Mouse (Mus musculus) MEL (cell line): ENCODE data around the gene Dhrs7b. TPM values are rescaled to one million over a fixed set of nuclear protein-coding genes. Genes with fewer than 3 reads are reported as not detected.

Experiments
- DNase-seq: peaks from one replicate; pipeline ENCODE4 v3.0.0; 2011; ENCODE audit warnings: low read depth, low spot score
- H3K27ac ChIP-seq: 2 replicates; pipeline ENCODE4 v1.5.1; 2012; ENCODE audit warnings: low read depth, mild to moderate bottlenecking, control low read depth, low read length, moderate library complexity; ENCODE audit not compliant: control insufficient read depth
- H3K27me3 ChIP-seq, 2 experiments: fragments of 150-350 bp in 1 of 2; sonication (generic) in 1 of 2; 2 replicates each; pipeline ENCODE4 v1.6.1; 2012; ENCODE audit warnings: low read length in 2 of 2, mild to moderate bottlenecking in 2 of 2, improper control_type of control experiment in 1 of 2, moderate library complexity in 1 of 2; ENCODE audit not compliant: insufficient read depth in 2 of 2, control insufficient read depth in 1 of 2
- H3K36me3 ChIP-seq, 2 experiments: 2 replicates each; pipeline ENCODE4 v1.6.1; 2012 to 2014; ENCODE audit warnings: low read length in 2 of 2, improper control_type of control experiment in 1 of 2, inconsistent platforms in 1 of 2, mild to moderate bottlenecking in 1 of 2; ENCODE audit not compliant: insufficient read depth in 2 of 2, control insufficient read depth in 1 of 2
- H3K4me1 ChIP-seq, 2 experiments: fragments of 150-350 bp in 1 of 2; sonication (generic) in 1 of 2; 2 replicates each; pipeline ENCODE4 v1.6.1; 2012; ENCODE audit warnings: low read length in 2 of 2, improper control_type of control experiment in 1 of 2, mild to moderate bottlenecking in 1 of 2; ENCODE audit not compliant: insufficient read depth in 2 of 2, control insufficient read depth in 1 of 2
- H3K4me3 ChIP-seq, 2 experiments: fragments of 150-350 bp in 1 of 2; sonication (generic) in 1 of 2; 2 replicates each; pipeline ENCODE4 v1.5.1; 2012; ENCODE audit warnings: low read depth in 2 of 2, low read length in 2 of 2, mild to moderate bottlenecking in 2 of 2, moderate library complexity in 2 of 2, control low read depth in 1 of 2, improper control_type of control experiment in 1 of 2; ENCODE audit not compliant: control insufficient read depth in 1 of 2, insufficient read depth in 1 of 2
- H3K79me2 ChIP-seq: 2 replicates; pipeline ENCODE4 v1.6.1; 2012; ENCODE audit warnings: mild to moderate bottlenecking, low read length, moderate library complexity; ENCODE audit not compliant: control insufficient read depth, poor library complexity, insufficient read depth
- H3K9ac ChIP-seq: 2 replicates; pipeline ENCODE4 v1.6.1; 2012; ENCODE audit warnings: low read depth, mild to moderate bottlenecking, control low read depth, low read length, moderate library complexity; ENCODE audit not compliant: control insufficient read depth, poor library complexity, severe bottlenecking
- H3K9me3 ChIP-seq: fragments of 150-350 bp; sonication (generic); replicated peaks from 2 replicates; pipeline ENCODE4 v1.6.1; 2012; ENCODE audit warnings: mild to moderate bottlenecking, low read length, improper control_type of control experiment, moderate library complexity; ENCODE audit not compliant: insufficient read depth
- BHLHE40 ChIP-seq: IDR thresholded peaks from 2 replicates; pipeline ENCODE4 v1.6.1; 2012; ENCODE audit warnings: low read depth, mild to moderate bottlenecking, inconsistent platforms, low read length, improper control_type of control experiment, borderline replicate concordance
- CHD1 ChIP-seq: IDR thresholded peaks from 2 replicates; pipeline ENCODE4 v1.6.1; 2012; ENCODE audit warnings: low read depth, mild to moderate bottlenecking, inconsistent platforms, low read length, improper control_type of control experiment
- CHD2 ChIP-seq: IDR thresholded peaks from 2 replicates; pipeline ENCODE4 v1.6.1; 2011; ENCODE audit warnings: low read length, improper control_type of control experiment
- CTCF ChIP-seq, 3 experiments: IDR thresholded peaks in 2 of 3; conservative IDR thresholded peaks in 1 of 3; 2 replicates each; pipeline ENCODE4 v1.5.1; 2011 to 2012; ENCODE audit warnings: low read length in 3 of 3, low read depth in 2 of 3, mild to moderate bottlenecking in 2 of 3, improper control_type of control experiment in 1 of 3, inconsistent platforms in 1 of 3, mixed read lengths in 1 of 3, moderate library complexity in 1 of 3; ENCODE audit not compliant: control insufficient read depth in 1 of 3, insufficient read depth in 1 of 3, poor library complexity in 1 of 3, severe bottlenecking in 1 of 3
- ELF1 ChIP-seq: IDR thresholded peaks from 2 replicates; pipeline ENCODE4 v1.6.1; 2014; ENCODE audit warnings: low read depth, mild to moderate bottlenecking, inconsistent platforms, low read length, improper control_type of control experiment, moderate library complexity
- EP300 ChIP-seq, 2 experiments: IDR thresholded peaks; 2 replicates each; pipeline ENCODE4 v1.6.1; 2011; ENCODE audit warnings: improper control_type of control experiment in 2 of 2, low read length in 2 of 2, low read depth in 1 of 2, mild to moderate bottlenecking in 1 of 2
- ETS1 ChIP-seq: IDR thresholded peaks from 2 replicates; pipeline ENCODE4 v1.6.1; 2012; ENCODE audit warnings: low read depth, mild to moderate bottlenecking, inconsistent platforms, low read length, improper control_type of control experiment, moderate library complexity
- GABPA ChIP-seq: IDR thresholded peaks from 2 replicates; pipeline ENCODE4 v1.6.1; 2012; ENCODE audit warnings: low read depth, mild to moderate bottlenecking, inconsistent platforms, low read length, improper control_type of control experiment, moderate library complexity
- GATA1 ChIP-seq: IDR thresholded peaks from 2 replicates; pipeline ENCODE4 v1.6.1; 2011; ENCODE audit warnings: low read depth, low read length, improper control_type of control experiment
- HCFC1 ChIP-seq: IDR thresholded peaks from 2 replicates; pipeline ENCODE4 v1.6.1; 2012; ENCODE audit warnings: low read depth, mild to moderate bottlenecking, inconsistent platforms, low read length, improper control_type of control experiment, moderate library complexity
- KAT2A ChIP-seq: conservative IDR thresholded peaks from 2 replicates; pipeline ENCODE4 v1.6.1; 2012; ENCODE audit warnings: low read depth, low read length, improper control_type of control experiment, inconsistent platforms
- MAFK ChIP-seq: IDR thresholded peaks from 2 replicates; pipeline ENCODE4 v1.6.1; 2011; ENCODE audit warnings: low read depth, mild to moderate bottlenecking, low read length, improper control_type of control experiment, borderline replicate concordance
- MAX ChIP-seq: IDR thresholded peaks from 2 replicates; pipeline ENCODE4 v1.6.1; 2011; ENCODE audit warnings: low read length, improper control_type of control experiment
- MAZ ChIP-seq: IDR thresholded peaks from 2 replicates; pipeline ENCODE4 v1.6.1; 2012; ENCODE audit warnings: low read depth, mild to moderate bottlenecking, inconsistent platforms, low read length, improper control_type of control experiment
- MEF2A ChIP-seq: IDR thresholded peaks from 2 replicates; pipeline ENCODE4 v1.6.1; 2014; ENCODE audit warnings: low read depth, mild to moderate bottlenecking, inconsistent platforms, low read length, improper control_type of control experiment; ENCODE audit not compliant: poor library complexity, insufficient replicate concordance, severe bottlenecking; ENCODE audit errors: extremely low read depth
- MXI1 ChIP-seq: IDR thresholded peaks from 2 replicates; pipeline ENCODE4 v1.6.1; 2011; ENCODE audit warnings: mild to moderate bottlenecking, low read depth, low read length, improper control_type of control experiment
- MYB ChIP-seq: IDR thresholded peaks from 2 replicates; pipeline ENCODE4 v1.6.1; 2011; ENCODE audit warnings: mild to moderate bottlenecking, low read depth, low read length, improper control_type of control experiment
- MYC ChIP-seq: IDR thresholded peaks from 2 replicates; pipeline ENCODE4 v1.6.1; 2011; ENCODE audit warnings: low read depth, mild to moderate bottlenecking, low read length, improper control_type of control experiment, moderate library complexity
- NELFE ChIP-seq: IDR thresholded peaks from 2 replicates; pipeline ENCODE4 v1.6.1; 2011; ENCODE audit warnings: low read depth, low read length, improper control_type of control experiment
- NRF1 ChIP-seq: IDR thresholded peaks from 2 replicates; pipeline ENCODE4 v1.6.1; 2014; ENCODE audit warnings: low read depth, mild to moderate bottlenecking, inconsistent platforms, low read length, improper control_type of control experiment, moderate library complexity; ENCODE audit not compliant: poor library complexity, insufficient read depth, severe bottlenecking
- POLR2A ChIP-seq, 2 experiments: IDR thresholded peaks; 2 replicates each; pipeline ENCODE4 v1.6.1; 2011 to 2012; ENCODE audit warnings: low read length in 2 of 2, mild to moderate bottlenecking in 2 of 2, control low read depth in 1 of 2, improper control_type of control experiment in 1 of 2, low read depth in 1 of 2, moderate library complexity in 1 of 2; ENCODE audit not compliant: control insufficient read depth in 1 of 2, insufficient read depth in 1 of 2, poor library complexity in 1 of 2
- POLR2AphosphoS2 ChIP-seq: IDR thresholded peaks from 2 replicates; pipeline ENCODE4 v1.6.1; 2011; ENCODE audit warnings: low read length, improper control_type of control experiment
- POLR2AphosphoS5 ChIP-seq: IDR thresholded peaks from 2 replicates; pipeline ENCODE4 v1.6.1; 2012; ENCODE audit warnings: low read depth, borderline replicate concordance, mild to moderate bottlenecking, inconsistent platforms, low read length, moderate library complexity, mixed read lengths
- RAD21 ChIP-seq: IDR thresholded peaks from 2 replicates; pipeline ENCODE4 v1.6.1; 2011; ENCODE audit warnings: mild to moderate bottlenecking, low read depth, low read length, improper control_type of control experiment
- RCOR1 ChIP-seq: IDR thresholded peaks from 2 replicates; pipeline ENCODE4 v1.6.1; 2012; ENCODE audit warnings: low read depth, mild to moderate bottlenecking, inconsistent platforms, low read length, improper control_type of control experiment
- SIN3A ChIP-seq: IDR thresholded peaks from 2 replicates; pipeline ENCODE4 v1.6.1; 2012; ENCODE audit warnings: low read length, improper control_type of control experiment, inconsistent platforms
- SMC3 ChIP-seq: IDR thresholded peaks from 2 replicates; pipeline ENCODE4 v1.6.1; 2011; ENCODE audit warnings: low read depth, low read length, improper control_type of control experiment
- TAL1 ChIP-seq: IDR thresholded peaks from 2 replicates; pipeline ENCODE4 v1.6.1; 2012; ENCODE audit warnings: mild to moderate bottlenecking, inconsistent platforms, low read length, moderate library complexity, mixed read lengths
- TBP ChIP-seq: IDR thresholded peaks from 2 replicates; pipeline ENCODE4 v1.8.0; 2011; ENCODE audit warnings: low read depth, low read length, improper control_type of control experiment
- TCF12 ChIP-seq: IDR thresholded peaks from 2 replicates; pipeline ENCODE4 v1.6.1; 2014; ENCODE audit warnings: low read depth, mild to moderate bottlenecking, inconsistent platforms, low read length, improper control_type of control experiment, moderate library complexity
- UBTF ChIP-seq: IDR thresholded peaks from 2 replicates; pipeline ENCODE4 v1.6.1; 2012; ENCODE audit warnings: low read depth, mild to moderate bottlenecking, inconsistent platforms, low read length, improper control_type of control experiment, moderate library complexity, borderline replicate concordance; ENCODE audit not compliant: insufficient read depth
- USF1 ChIP-seq: IDR thresholded peaks from 2 replicates; pipeline ENCODE4 v1.6.1; 2014; ENCODE audit warnings: low read depth, mild to moderate bottlenecking, inconsistent platforms, low read length, improper control_type of control experiment, moderate library complexity
- USF2 ChIP-seq, 2 experiments: IDR thresholded peaks; 2 replicates each; pipeline ENCODE4 v1.6.1; 2011 to 2012; ENCODE audit warnings: improper control_type of control experiment in 2 of 2, low read length in 2 of 2, borderline replicate concordance in 1 of 2, inconsistent platforms in 1 of 2, low read depth in 1 of 2, mild to moderate bottlenecking in 1 of 2; ENCODE audit not compliant: insufficient read depth in 1 of 2
- ZC3H11A ChIP-seq: IDR thresholded peaks from 2 replicates; pipeline ENCODE4 v1.6.1; 2012; ENCODE audit warnings: low read depth, mild to moderate bottlenecking, inconsistent platforms, low read length, improper control_type of control experiment
- ZKSCAN1 ChIP-seq: IDR thresholded peaks from 2 replicates; pipeline ENCODE4 v1.6.1; 2012; ENCODE audit warnings: low read depth, mild to moderate bottlenecking, inconsistent platforms, low read length, improper control_type of control experiment, moderate library complexity
- ZMIZ1 ChIP-seq: IDR thresholded peaks from 2 replicates; pipeline ENCODE4 v1.6.1; 2012; ENCODE audit warnings: low read depth, mild to moderate bottlenecking, inconsistent platforms, low read length, improper control_type of control experiment, moderate library complexity
- ZNF384 ChIP-seq: IDR thresholded peaks from 2 replicates; pipeline ENCODE4 v1.6.1; 2012; ENCODE audit warnings: low read depth, mild to moderate bottlenecking, inconsistent platforms, low read length, improper control_type of control experiment
- polyA plus RNA-seq, 2 experiments: library from polyadenylated mRNA; stranded (reverse) in 1 of 2; unstranded in 1 of 2; fragments of >175 nt in 1 of 2; fragments of >200 nt in 1 of 2; gene quantifications; 2 replicates each; pipeline versions ENCODE4 v1.2.1 to v1.2.4; 2012; ENCODE audit warnings: low replicate concordance in 2 of 2, low read depth in 1 of 2; ENCODE audit not compliant: insufficient read length in 2 of 2, insufficient read depth in 1 of 2, missing spikeins in 1 of 2
- total RNA-seq: library from RNA; depleted of rRNA; stranded (reverse); fragments of 300-350 nt; gene quantifications from 2 replicates; pipeline ENCODE4 v1.2.3, GENCODE M21; 2012

Dhrs7b gene
- total and polyA plus RNA-seq, 3 experiments, result 49.5 to 94.7 (median 81.5) TPM

DNA sequence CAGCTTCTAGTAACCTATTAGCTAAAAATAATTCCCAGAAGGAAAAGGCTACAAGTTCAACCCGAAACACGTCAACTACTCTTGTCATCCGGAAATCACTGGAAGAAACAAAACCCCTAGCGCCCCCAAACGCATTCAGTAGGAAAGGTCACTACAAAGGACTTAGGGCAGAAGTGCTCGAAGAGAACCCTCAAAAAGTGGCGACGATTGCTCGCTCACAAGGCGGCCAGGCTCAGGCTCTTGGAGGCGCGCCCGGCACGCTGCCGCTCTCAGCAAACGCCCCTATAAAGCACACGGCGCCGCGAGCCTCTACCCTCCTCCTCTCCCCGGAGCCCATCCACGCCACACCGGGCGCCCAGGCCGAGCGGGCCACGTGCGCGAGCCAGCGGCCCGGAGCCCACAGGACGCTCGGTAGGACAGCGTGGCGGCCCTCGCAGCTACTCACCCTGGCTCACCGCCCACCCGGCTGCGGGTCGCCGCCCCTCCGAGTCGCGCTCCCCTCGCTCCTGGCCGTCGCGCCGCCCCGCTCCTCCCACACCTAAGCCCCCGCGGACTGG lies 47.7 kb downstream of the Dhrs7b start:
- Histone ChIP-seq H3K4me1 (peaks cover 7 to 28% of the 10 kb centered on the region in 2 experiments; a peak in 3 of 4 replicates), H3K9ac (peak overlapping the region; percentile 87), H3K36me3 (peaks cover 11 to 27% of the 10 kb centered on the region in 2 experiments), H3K27me3 (no peaks in the 10 kb centered on the region), H3K9me3 (no peaks in the 10 kb centered on the region), H3K27ac (peak overlapping the region; percentile 67), H3K4me3 (peak overlapping the region; percentile 73 to 79), H3K79me2 (peaks cover 58% of the 10 kb centered on the region)
- peak; percentile 84 for DNase-seq
- TF ChIP-seq POLR2AphosphoS5 (0 out of 2 replicates have a peak, but pooled peaks have one; percentile 4), HCFC1 (no peak; the same call in none of the 2 replicates), SMC3 (0 out of 2 replicates have a peak, but pooled peaks have one; percentile 5), EP300 (IDR thresholded peaks at IDR 0.05; ENCODE audit: low read depth in 1 of 2, low read length in 2 of 2) (no peak), ZMIZ1 (no peak), CHD2 (no peak), USF2 (IDR thresholded peaks at IDR 0.05; ENCODE audit: borderline replicate concordance in 1 of 2, insufficient read depth in 1 of 2, low read depth in 1 of 2, low read length in 2 of 2) (no peak), MEF2A (no peak), GABPA (no peak), MYB (no peak), ZNF384 (no peak), UBTF (0 out of 2 replicates have a peak, but pooled peaks have one; percentile 52), POLR2AphosphoS2 (no peak), ETS1 (no peak), NRF1 (no peak), MAZ (no peak), MYC (no peak; the same call in 1 of the 2 replicates), CTCF (IDR thresholded peaks at IDR 0.05 in 2 of 3, conservative IDR thresholded peaks at IDR 0.05 in 1 of 3; ENCODE audit: control insufficient read depth in 1 of 3, insufficient read depth in 1 of 3, low read depth in 2 of 3, low read length in 3 of 3, poor library complexity in 1 of 3, severe bottlenecking in 1 of 3) (peak; percentile 8 to 57 (median 22); a peak in 4 of 6 replicates), CHD1 (no peak), BHLHE40 (no peak), TCF12 (no peak), TBP (peak; percentile 67; the same call in 1 of the 2 replicates), TAL1 (no peak), ZKSCAN1 (no peak), ZC3H11A (no peak), RCOR1 (no peak), POLR2A (IDR thresholded peaks at IDR 0.05; ENCODE audit: control insufficient read depth in 1 of 2, insufficient read depth in 1 of 2, low read depth in 1 of 2, low read length in 2 of 2, poor library complexity in 1 of 2) (no peak), MXI1 (peak; percentile 79), ELF1 (peak; percentile 62; the same call in 1 of the 2 replicates), MAFK (no peak), RAD21 (no peak; the same call in 1 of the 2 replicates), GATA1 (no peak), USF1 (no peak), KAT2A (no peak), NELFE (no peak), SIN3A (peak; percentile 91), MAX (peak; percentile 87)
